ENCODE assay signal across 7 mouse cellular contexts in the genomic region with DNA sequence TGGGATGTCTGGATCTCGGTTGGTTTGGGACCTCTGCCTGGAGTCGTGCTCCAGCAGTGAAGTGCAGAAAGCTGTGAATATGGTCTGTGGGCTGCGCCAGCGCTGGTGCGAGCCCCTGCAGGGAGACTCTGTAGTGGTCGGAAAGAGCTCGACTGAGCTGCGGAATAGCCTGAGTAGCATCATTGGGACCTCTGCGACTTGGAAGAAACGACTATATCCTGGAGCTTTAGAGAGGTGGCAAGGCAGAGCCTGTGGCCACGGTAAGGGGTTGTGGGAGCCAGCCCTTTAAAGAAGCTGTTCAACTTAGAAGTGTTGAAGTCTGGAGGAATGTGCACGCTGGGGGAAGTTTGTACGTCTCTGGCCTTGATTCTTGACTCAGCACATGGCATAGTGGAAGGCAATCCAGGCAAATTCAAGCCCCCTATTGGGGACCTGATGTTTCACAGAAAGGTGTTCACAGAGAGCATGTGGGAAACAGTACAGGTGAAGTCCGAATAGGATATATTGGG. TPM values are rescaled to one million over a fixed set of nuclear protein-coding genes. Genes with fewer than 3 reads are reported as not detected.
DNase-seq lines count a peak whose midpoint lies in the region; ATAC-seq and TF ChIP-seq lines count a peak whose summit lies in the region.

No protein-coding gene starts in this region.

- H3K27me3 ChIP-seq in lung, embryonic 15.5 days, result no peaks in the 10 kb centered on the region
- H3K27me3 ChIP-seq in embryonic facial prominence, embryonic 12.5 days, result no peaks in the 10 kb centered on the region
- H3K27me3 ChIP-seq in intestine, postnatal 0 days (replicated peaks; ENCODE audit: control insufficient read depth, insufficient read depth, low read length), result no peaks in the 10 kb centered on the region

- peaks cover 15% of the 10 kb centered on the region for H3K36me3 ChIP-seq in lung, embryonic 15.5 days
- peaks cover 10% of the 10 kb centered on the region; the same call in 1 of the 2 replicates for H3K36me3 ChIP-seq in embryonic facial prominence, embryonic 12.5 days
- no peaks in the 10 kb centered on the region for H3K36me3 ChIP-seq in intestine, postnatal 0 days (ENCODE audit: control insufficient read depth, insufficient read depth)

- 2% methylated on average over 14 of the region's 14 CpGs for WGBS in lung, embryonic 15.5 days
- 3% methylated on average over 14 of the region's 14 CpGs for WGBS in embryonic facial prominence, embryonic 12.5 days
- 3% methylated on average over 14 of the region's 14 CpGs for WGBS in intestine, postnatal 0 days
- WGBS in olfactory bulb, adult 2 months, result 2% methylated on average over 14 of the region's 14 CpGs

- peak overlapping the region; percentile 97 for H3K27ac ChIP-seq in lung, embryonic 15.5 days
- peak overlapping the region; percentile 95 for H3K27ac ChIP-seq in embryonic facial prominence, embryonic 12.5 days
- H3K27ac ChIP-seq in intestine, postnatal 0 days (ENCODE audit: low read depth, low read length), result peak overlapping the region; percentile 86
- H3K27ac ChIP-seq in olfactory bulb, adult 2 months (ENCODE audit: insufficient read depth, low read depth, low read length), result peak overlapping the region; percentile 82

- H3K4me2 ChIP-seq in lung, embryonic 15.5 days, result peak overlapping the region; percentile 76
- peak overlapping the region; percentile 81 for H3K4me2 ChIP-seq in embryonic facial prominence, embryonic 12.5 days (replicated peaks)
- H3K4me2 ChIP-seq in intestine, postnatal 0 days (replicated peaks; ENCODE audit: low read depth), result peak overlapping the region; percentile 84

- H3K9ac ChIP-seq in lung, embryonic 15.5 days, result peak overlapping the region; percentile 71
- peak overlapping the region; percentile 71 for H3K9ac ChIP-seq in embryonic facial prominence, embryonic 12.5 days
- H3K9ac ChIP-seq in intestine, postnatal 0 days (ENCODE audit: low read depth, low read length), result peak overlapping the region; percentile 71

- DNase-seq in lung, postnatal 36 days, result no peak
- DNase-seq in layer of hippocampus, postnatal 25 days (ENCODE audit: extremely low spot score in 1 of 2, low spot score in 1 of 2), result no peak
- no peak for DNase-seq in thymus, postnatal 25 days

- TF ChIP-seq CTCF in intestine, postnatal 0 days (IDR thresholded peaks at IDR 0.05; ENCODE audit: low read depth), result 0 out of 2 replicates have a peak, but pooled peaks have one; percentile 11
- TF ChIP-seq CTCF in olfactory bulb, adult 2 months (IDR thresholded peaks at IDR 0.05; ENCODE audit: insufficient read depth, low read depth, low read length), result no peak

- peak; percentile 2; the same call in 1 of the 2 replicates for ATAC-seq in lung, embryonic 15.5 days (ENCODE audit: borderline replicate concordance, extremely low read depth, low FRiP score, low TSS enrichment)
- no peak for ATAC-seq in embryonic facial prominence, embryonic 12.5 days (ENCODE audit: insufficient number of reproducible peaks, insufficient read depth, low FRiP score, low TSS enrichment)
- no peak for ATAC-seq in intestine, postnatal 0 days

- H3K4me3 ChIP-seq in lung, embryonic 15.5 days, result peak overlapping the region; percentile 73
- peak overlapping the region; percentile 94 for H3K4me3 ChIP-seq in embryonic facial prominence, embryonic 12.5 days
- H3K4me3 ChIP-seq in intestine, postnatal 0 days (ENCODE audit: low read depth, low read length), result peak overlapping the region; percentile 84
- peak overlapping the region; percentile 79 for H3K4me3 ChIP-seq in olfactory bulb, adult 2 months (ENCODE audit: insufficient read depth, low read depth, low read length)

- TF ChIP-seq POLR2A in olfactory bulb, adult 2 months (IDR thresholded peaks at IDR 0.05; ENCODE audit: insufficient read depth, low read depth, low read length), result no peak

- peaks cover 24% of the 10 kb centered on the region for H3K4me1 ChIP-seq in lung, embryonic 15.5 days
- peaks cover 13% of the 10 kb centered on the region for H3K4me1 ChIP-seq in embryonic facial prominence, embryonic 12.5 days
- H3K4me1 ChIP-seq in intestine, postnatal 0 days (replicated peaks; ENCODE audit: control insufficient read depth, insufficient read depth, low read length), result 0 out of 2 replicates have a peak, but pooled peaks cover 2% of the 10 kb centered on the region
- peaks cover 20% of the 10 kb centered on the region for H3K4me1 ChIP-seq in olfactory bulb, adult 2 months (ENCODE audit: control insufficient read depth, insufficient read depth, low read length)

- H3K9me3 ChIP-seq in lung, embryonic 15.5 days, result no peaks in the 10 kb centered on the region
- H3K9me3 ChIP-seq in embryonic facial prominence, embryonic 12.5 days, result no peaks in the 10 kb centered on the region
- H3K9me3 ChIP-seq in intestine, postnatal 0 days (ENCODE audit: control insufficient read depth), result no peaks in the 10 kb centered on the region

RNA-seq across cellular contexts. Expression of a gene that starts 2.8 kb away (rescaled TPM):
- 91.2 and 92.0 TPM in 2 replicates for polyA plus RNA-seq in lung, embryonic 15.5 days (2015; fragmentation: Nextera tagmentation; extraction: Ambion mirVana)
- polyA plus RNA-seq in embryonic facial prominence, embryonic 12.5 days (2016; fragmentation: Nextera tagmentation; extraction: Ambion mirVana), result 94.5 and 97.0 TPM in 2 replicates
- polyA plus RNA-seq in intestine, postnatal 0 days (2015; fragmentation: Nextera tagmentation; extraction: Ambion mirVana), result 77.3 and 79.4 TPM in 2 replicates
- polyA plus RNA-seq in olfactory bulb, adult 2 months (2012; ENCODE audit: insufficient read depth, insufficient read length, low replicate concordance, missing spikeins), result not detected in 2 replicates
- 1 to 10 TPM; 8.8 to 9.6 TPM for total RNA-seq in layer of hippocampus, postnatal 25 days (2021)

RNA-seq across cellular contexts. Expression of a gene that starts 20.7 kb away (rescaled TPM):
- polyA plus RNA-seq in lung, embryonic 15.5 days (2015; fragmentation: Nextera tagmentation; extraction: Ambion mirVana), result 57.5 and 58.4 TPM in 2 replicates
- 71.2 and 73.6 TPM in 2 replicates for polyA plus RNA-seq in embryonic facial prominence, embryonic 12.5 days (2016; fragmentation: Nextera tagmentation; extraction: Ambion mirVana)
- polyA plus RNA-seq in intestine, postnatal 0 days (2015; fragmentation: Nextera tagmentation; extraction: Ambion mirVana), result 22.3 and 23.7 TPM in 2 replicates
- polyA plus RNA-seq in olfactory bulb, adult 2 months (2012; ENCODE audit: insufficient read depth, insufficient read length, low replicate concordance, missing spikeins), result not detected in 2 replicates
- total RNA-seq in layer of hippocampus, postnatal 25 days (2021), result 100 to 1,000 TPM in 1 of 2 experiments, 10 to 100 TPM in 1; 83.4 to 101 TPM

RNA-seq across cellular contexts. Expression of a gene that starts 22.2 kb away (rescaled TPM):
- polyA plus RNA-seq in lung, embryonic 15.5 days (2015; fragmentation: Nextera tagmentation; extraction: Ambion mirVana), result 20.2 and 21.6 TPM in 2 replicates
- 19.4 and 20.8 TPM in 2 replicates for polyA plus RNA-seq in embryonic facial prominence, embryonic 12.5 days (2016; fragmentation: Nextera tagmentation; extraction: Ambion mirVana)
- 9.3 and 9.8 TPM in 2 replicates for polyA plus RNA-seq in intestine, postnatal 0 days (2015; fragmentation: Nextera tagmentation; extraction: Ambion mirVana)
- not detected in 2 replicates for polyA plus RNA-seq in olfactory bulb, adult 2 months (2012; ENCODE audit: insufficient read depth, insufficient read length, low replicate concordance, missing spikeins)
- 10 to 100 TPM; 88.9 to 91.0 TPM for total RNA-seq in layer of hippocampus, postnatal 25 days (2021)

RNA-seq across cellular contexts. Expression of a gene that starts 35.8 kb away (rescaled TPM):
- polyA plus RNA-seq in lung, embryonic 15.5 days (2015; fragmentation: Nextera tagmentation; extraction: Ambion mirVana), result 11.9 and 12.1 TPM in 2 replicates
- polyA plus RNA-seq in embryonic facial prominence, embryonic 12.5 days (2016; fragmentation: Nextera tagmentation; extraction: Ambion mirVana), result 4.9 and 5.0 TPM in 2 replicates
- 3.5 and 3.9 TPM in 2 replicates for polyA plus RNA-seq in intestine, postnatal 0 days (2015; fragmentation: Nextera tagmentation; extraction: Ambion mirVana)
- not detected in 2 replicates for polyA plus RNA-seq in olfactory bulb, adult 2 months (2012; ENCODE audit: insufficient read depth, insufficient read length, low replicate concordance, missing spikeins)
- 1 to 10 TPM; 2.1 to 2.8 TPM for total RNA-seq in layer of hippocampus, postnatal 25 days (2021)

RNA-seq across cellular contexts. Expression of a gene that starts 57.4 kb away (rescaled TPM):
- 3.4 and 4.4 TPM in 2 replicates for polyA plus RNA-seq in lung, embryonic 15.5 days (2015; fragmentation: Nextera tagmentation; extraction: Ambion mirVana)
- polyA plus RNA-seq in embryonic facial prominence, embryonic 12.5 days (2016; fragmentation: Nextera tagmentation; extraction: Ambion mirVana), result 7.1 and 7.4 TPM in 2 replicates
- 1.0 and 1.5 TPM in 2 replicates for polyA plus RNA-seq in intestine, postnatal 0 days (2015; fragmentation: Nextera tagmentation; extraction: Ambion mirVana)
- polyA plus RNA-seq in olfactory bulb, adult 2 months (2012; ENCODE audit: insufficient read depth, insufficient read length, low replicate concordance, missing spikeins), result not detected in 2 replicates
- total RNA-seq in layer of hippocampus, postnatal 25 days (2021), result not detected

Comparison
In these comparisons a context has a peak if more than half of its experiments do, and no peak if none do; other contexts are left out.
1. RNA of a gene that starts 2.8 kb away (polyA plus RNA-seq): 94.5 to 97.0 TPM in embryonic facial prominence, embryonic 12.5 days, 91.2 to 92.0 TPM in lung, embryonic 15.5 days and 77.3 to 79.4 TPM in intestine, postnatal 0 days; not detected in olfactory bulb, adult 2 months; every median in the first group is over 10 times any median in the second.
2. Peak in every context shown above with its lines, with median percentiles within 50 percentile points of each other: H3K27ac ChIP-seq, H3K4me2 ChIP-seq, H3K4me3 ChIP-seq and H3K9ac ChIP-seq.